Mouse (Mus musculus) heart, embryonic 16.5 days (tissue): ENCODE data around the gene Ror2. TPM values are rescaled to one million over a fixed set of nuclear protein-coding genes. Genes with fewer than 3 reads are reported as not detected.

Experiments used
- polyA plus RNA-seq: library from polyadenylated mRNA; unstranded; fragments of >200 nt; fragmentation: Nextera tagmentation; extraction: Ambion mirVana; gene quantifications from 2 replicates; pipeline ENCODE4 v1.2.1, GENCODE M21; 2015

The Ror2 gene
- polyA plus RNA-seq, 1 experiment from 2014 or later = 13.5 TPM

Other genes starting within 250 kb of the Ror2 start
- 17.0 and 21.4 TPM in 2 replicates for gene Sptlc1, start 91.3 kb upstream of the Ror2 start, polyA plus RNA-seq
- 1.9 TPM in 2 replicates for gene Msx2, start 186.9 kb upstream of the Ror2 start, polyA plus RNA-seq